Mouse (Mus musculus) liver, postnatal 0 days (tissue): ENCODE data around the gene Bsdc1.

Source experiments
- CTCF ChIP-seq: sonication (generic); IDR thresholded peaks from 2 replicates; pipeline ENCODE4 v1.5.1; 2016; ENCODE audit warnings: antibody characterized with exemption, low read depth
- EP300 ChIP-seq: IDR thresholded peaks from 2 replicates; pipeline ENCODE4 v1.6.1; 2016; ENCODE audit warnings: antibody characterized with exemption, low read depth, mild to moderate bottlenecking

DNA sequence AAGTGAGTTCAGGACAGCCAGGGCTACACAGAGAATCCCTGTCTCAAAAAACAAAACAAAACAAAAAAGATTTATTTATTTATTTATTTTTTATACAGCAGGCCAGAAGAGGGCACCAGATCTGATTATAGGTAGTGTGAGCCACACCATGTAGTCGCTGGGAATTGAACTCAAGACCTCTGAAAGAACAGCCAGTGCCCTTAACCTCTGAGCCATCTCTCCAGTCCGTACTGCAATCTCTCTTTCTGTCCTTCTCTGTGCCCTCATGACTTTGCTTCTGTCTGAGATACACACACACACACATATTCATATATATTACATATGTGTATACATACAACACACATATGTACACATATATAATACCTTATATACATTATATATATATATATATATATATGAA lies 10.5 kb upstream of the Bsdc1 start:
- TF ChIP-seq EP300 = no peak
- 0 out of 2 replicates have a peak, but pooled peaks have one; percentile 16 for TF ChIP-seq CTCF
